Mouse (Mus musculus): ENCODE results near the gene Ppp2r5e.
A peak's percentile ranks its signal among the peaks of the same experiment; 100 is the strongest.

Gene Ppp2r5e

DNA sequence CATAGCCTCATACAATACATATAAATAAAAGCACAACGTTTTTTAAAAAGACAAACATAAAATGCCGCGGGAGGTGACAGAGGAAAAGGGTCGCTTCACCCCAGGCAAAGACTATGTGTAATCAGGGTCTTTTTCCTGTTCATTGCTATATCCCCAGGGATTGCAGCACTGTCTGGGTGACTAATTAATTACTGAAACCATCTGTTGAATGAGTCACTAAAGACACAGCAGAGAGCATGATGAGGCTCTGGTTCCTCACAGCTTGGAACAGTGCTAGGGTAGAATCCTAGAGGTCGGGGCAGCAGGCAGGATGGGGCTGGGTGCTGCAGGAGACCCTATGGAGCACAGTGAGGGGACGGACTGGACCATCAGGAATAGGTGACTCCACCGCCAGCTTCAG is 170.2 kb downstream of the Ppp2r5e start:
- DNase-seq: no peak

DNA sequence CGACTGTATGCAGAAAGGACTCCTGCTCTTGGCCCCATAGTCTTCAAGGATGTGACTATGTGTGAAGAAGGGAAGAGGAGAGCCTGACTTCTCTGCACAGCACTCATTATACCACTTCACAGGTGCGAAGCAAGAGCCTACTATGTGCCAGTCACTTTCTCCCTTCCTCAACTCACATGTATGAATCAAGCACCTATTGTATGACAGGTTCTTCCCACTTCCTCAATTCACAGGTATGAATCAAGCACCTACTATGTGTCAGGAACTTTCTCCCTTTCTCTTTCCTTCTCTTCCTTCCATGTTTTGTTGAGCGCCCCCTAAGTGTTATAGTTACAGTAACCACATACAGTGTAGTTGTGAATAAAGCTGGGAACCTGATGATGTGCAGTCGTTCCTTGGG is 171.2 kb downstream of the Ppp2r5e start:
- DNase-seq: no peak

DNA sequence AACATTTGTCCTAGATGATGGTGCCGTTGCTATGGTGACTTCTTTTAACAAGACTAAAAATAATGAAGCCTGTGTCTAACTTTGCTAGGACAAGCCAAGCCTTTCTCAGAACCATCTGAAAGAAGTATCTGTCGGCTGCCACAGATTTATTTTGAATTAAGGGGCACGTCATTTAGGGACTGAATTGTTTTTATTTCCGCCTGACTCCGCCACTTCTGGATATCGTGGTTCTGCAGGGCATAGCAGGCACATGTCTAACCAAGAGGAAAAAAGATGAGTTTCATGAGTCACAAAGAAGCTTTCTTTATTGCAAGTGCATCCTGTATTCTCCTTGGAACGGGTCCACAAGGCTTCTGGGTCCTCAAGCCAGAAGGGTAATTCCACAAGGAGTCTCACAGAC is 171.7 kb downstream of the Ppp2r5e start:
- DNase-seq: no peak

DNA sequence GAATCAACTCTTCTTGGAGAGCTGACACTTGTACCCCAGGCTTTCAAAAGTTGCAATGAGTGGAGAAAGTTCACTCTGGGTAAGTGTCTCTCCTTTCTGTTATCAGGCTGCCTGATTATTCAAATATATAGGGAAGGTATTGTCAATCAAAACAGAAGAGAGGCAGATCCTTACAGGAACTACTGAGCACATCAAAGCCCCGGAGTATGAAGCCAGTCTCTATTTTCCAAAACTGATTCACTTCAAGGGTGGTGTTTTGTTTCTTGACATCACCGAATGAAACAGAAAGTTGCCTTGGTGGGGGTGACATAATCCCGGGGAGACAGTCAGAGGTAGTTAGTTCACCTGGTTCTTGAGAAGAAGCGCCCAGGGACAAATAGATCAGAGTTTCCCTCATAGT is 179.4 kb downstream of the Ppp2r5e start, which contains the start of gene Gphb5:
TSS of gene Gphb5 (minus strand) at position 101 of the 400 bp plus-strand sequence.
- no peak for DNase-seq

DNA sequence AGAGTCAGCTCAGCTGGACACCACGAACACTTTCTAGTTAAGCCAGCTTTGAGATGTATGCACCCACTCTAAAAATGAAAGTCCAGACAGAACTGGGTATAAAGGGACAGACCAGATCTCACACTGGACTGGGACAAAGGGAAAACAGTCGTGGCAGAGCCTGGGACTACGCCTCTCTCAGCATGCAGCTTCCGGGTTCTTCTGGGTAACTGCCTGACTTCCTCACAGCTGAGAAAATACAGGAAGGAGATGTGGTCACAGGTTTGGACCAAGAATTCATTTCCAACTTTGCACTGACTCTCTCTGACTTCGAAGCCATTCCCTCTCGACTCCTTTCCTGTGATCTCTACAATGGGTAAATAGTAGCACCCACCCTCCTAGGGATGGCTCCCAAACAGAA is 181.1 kb downstream of the Ppp2r5e start:
- no peak for DNase-seq

DNA sequence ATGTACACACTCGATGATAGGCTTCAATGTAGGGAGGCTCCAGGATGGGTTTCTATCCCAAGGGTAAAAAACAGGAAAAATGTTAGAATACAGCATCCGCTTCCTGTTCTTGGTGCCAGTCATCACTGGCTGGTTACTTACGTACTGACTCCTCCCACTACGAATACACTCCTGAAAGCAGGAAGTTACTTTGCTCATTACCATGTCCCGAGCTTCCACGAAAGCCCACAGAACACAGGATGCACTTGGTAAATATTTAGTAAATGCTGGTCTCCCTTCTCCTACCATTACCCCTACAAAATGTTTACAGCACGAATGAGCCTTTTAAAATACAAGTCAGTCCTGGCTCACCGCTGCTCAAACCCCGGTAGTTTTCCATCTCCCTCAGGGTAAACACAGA is 183.1 kb downstream of the Ppp2r5e start:
- peak in 1 of 2 experiments; percentile 14 for DNase-seq

Measured in kidney, postnatal 36 days (tissue).